Mouse (Mus musculus) limb, embryonic 15.5 days (tissue): ENCODE data around the gene Fbxl2. TPM values are rescaled to one million over a fixed set of nuclear protein-coding genes. Genes with fewer than 3 reads are reported as not detected.
A peak's percentile ranks its signal among the peaks of the same experiment; 100 is the strongest.

Experiments
- ATAC-seq: fragments of 200-750 bp; cut with Nextera tagmentation; 2 replicates; pipeline ENCODE4 v1.8.0; 2017; ENCODE audit warnings: low read depth, moderate TSS enrichment; ENCODE audit not compliant: insufficient number of reproducible peaks, low FRiP score, low TSS enrichment
- H3K27ac ChIP-seq: fragments of 300-500 bp; sonication (generic); 2 replicates; pipeline ENCODE4 v1.5.1; 2015; ENCODE audit warnings: moderate library complexity, mild to moderate bottlenecking, inconsistent platforms
- H3K27me3 ChIP-seq: fragments of 300-500 bp; sonication (generic); 2 replicates; pipeline ENCODE4 v1.6.1; 2015; ENCODE audit warnings: inconsistent platforms
- H3K36me3 ChIP-seq: fragments of 300-500 bp; sonication (generic); 2 replicates; pipeline ENCODE4 v1.6.1; 2015; ENCODE audit warnings: inconsistent platforms
- H3K4me1 ChIP-seq: fragments of 300-500 bp; sonication (generic); 2 replicates; pipeline ENCODE4 v1.6.1; 2015; ENCODE audit warnings: inconsistent platforms
- H3K4me2 ChIP-seq: fragments of 300-500 bp; sonication (generic); 2 replicates; pipeline ENCODE4 v1.6.1; 2015; ENCODE audit warnings: mild to moderate bottlenecking, inconsistent platforms
- H3K4me3 ChIP-seq: fragments of 300-500 bp; sonication (generic); 2 replicates; pipeline ENCODE4 v1.5.1; 2015; ENCODE audit warnings: mild to moderate bottlenecking, inconsistent platforms
- H3K9ac ChIP-seq: fragments of 300-500 bp; sonication (generic); 2 replicates; pipeline ENCODE4 v1.6.1; 2015; ENCODE audit warnings: inconsistent platforms
- H3K9me3 ChIP-seq: fragments of 300-500 bp; sonication (generic); 2 replicates; pipeline ENCODE4 v1.6.1; 2016; ENCODE audit warnings: inconsistent platforms
- WGBS: fragments of 180-500 bp; shearing (Covaris S2); methylation state at CpG from one replicate; pipeline ENCODE4 v1.1.7; 2015; 5-methylcytosine and 5-hydroxymethylcytosine counted together
- polyA plus RNA-seq: library from polyadenylated mRNA; unstranded; fragments of >200 nt; fragmentation: Nextera tagmentation; extraction: Ambion mirVana; gene quantifications from 2 replicates; pipeline ENCODE4 v1.2.1, GENCODE M21; 2015

The Fbxl2 gene
- polyA plus RNA-seq, 1 experiment from 2014 or later: 4.1 TPM

GRCm38 (mm10) chr9:113982451-113982850, 63.5 kb downstream of the Fbxl2 start:
- Histone ChIP-seq H3K4me3 (no peak overlapping the region), H3K36me3 (peaks cover 24% of the 10 kb centered on the region), H3K27ac (no peak overlapping the region), H3K9me3 (no peaks in the 10 kb centered on the region), H3K9ac (no peak overlapping the region), H3K4me1 (peaks cover 3% of the 10 kb centered on the region; the same call in 1 of the 2 replicates), H3K27me3 (no peaks in the 10 kb centered on the region), H3K4me2 (no peak overlapping the region)
- ATAC-seq: no peak
- 91% methylated on average over 2 of the region's 2 CpGs for WGBS

GRCm38 (mm10) chr9:113981099-113981880, 64.7 kb downstream of the Fbxl2 start:
- Histone ChIP-seq H3K27ac (peak overlapping the region; percentile 4; the same call in 1 of the 2 replicates), H3K27me3 (no peaks in the 10 kb centered on the region), H3K4me2 (no peak overlapping the region), H3K4me1 (peaks cover 3% of the 10 kb centered on the region; the same call in 1 of the 2 replicates), H3K9me3 (no peaks in the 10 kb centered on the region), H3K4me3 (no peak overlapping the region), H3K9ac (no peak overlapping the region), H3K36me3 (peaks cover 36% of the 10 kb centered on the region)
- WGBS: 69% methylated on average over 16 of the region's 16 CpGs
- ATAC-seq: no peak

GRCm38 (mm10) chr9:113979356-113979755, 66.6 kb downstream of the Fbxl2 start:
- WGBS: 58% methylated on average over 13 of the region's 13 CpGs
- Histone ChIP-seq H3K4me1 (peaks cover 3% of the 10 kb centered on the region; the same call in 1 of the 2 replicates), H3K4me2 (no peak overlapping the region), H3K9ac (no peak overlapping the region), H3K27me3 (no peaks in the 10 kb centered on the region), H3K36me3 (peaks cover 55% of the 10 kb centered on the region), H3K9me3 (no peaks in the 10 kb centered on the region), H3K4me3 (no peak overlapping the region), H3K27ac (no peak overlapping the region)
- no peak for ATAC-seq

- no peak for ATAC-seq
- Histone ChIP-seq H3K9me3 (no peaks in the 10 kb centered on the region), H3K27ac (no peak overlapping the region), H3K9ac (no peak overlapping the region), H3K4me2 (no peak overlapping the region), H3K4me1 (peaks cover 3% of the 10 kb centered on the region; the same call in 1 of the 2 replicates), H3K4me3 (no peak overlapping the region), H3K36me3 (peaks cover 62% of the 10 kb centered on the region), H3K27me3 (no peaks in the 10 kb centered on the region)
- WGBS: 79% methylated on average over 7 of the region's 7 CpGs
Measured at GRCm38 (mm10) chr9:113978656-113979055, 67.3 kb downstream of the Fbxl2 start.

- Histone ChIP-seq H3K9ac (no peak overlapping the region), H3K4me3 (no peak overlapping the region), H3K36me3 (peaks cover 70% of the 10 kb centered on the region), H3K9me3 (no peaks in the 10 kb centered on the region), H3K4me1 (peaks cover 3% of the 10 kb centered on the region; the same call in 1 of the 2 replicates), H3K4me2 (no peak overlapping the region), H3K27me3 (no peaks in the 10 kb centered on the region), H3K27ac (no peak overlapping the region)
- 83% methylated on average over 11 of the region's 11 CpGs for WGBS
- ATAC-seq: no peak
Measured at GRCm38 (mm10) chr9:113977225-113977840, 68.7 kb downstream of the Fbxl2 start.

GRCm38 (mm10) chr9:113976264-113976663, 69.7 kb downstream of the Fbxl2 start:
- Histone ChIP-seq H3K9me3 (no peaks in the 10 kb centered on the region), H3K4me2 (no peak overlapping the region), H3K36me3 (peaks cover 74% of the 10 kb centered on the region), H3K4me3 (no peak overlapping the region), H3K9ac (no peak overlapping the region), H3K27me3 (no peaks in the 10 kb centered on the region), H3K27ac (no peak overlapping the region), H3K4me1 (peaks cover 3% of the 10 kb centered on the region; the same call in 1 of the 2 replicates)
- no peak for ATAC-seq
- 91% methylated on average over 10 of the region's 10 CpGs for WGBS

GRCm38 (mm10) chr9:113975442-113975841, 70.5 kb downstream of the Fbxl2 start:
- Histone ChIP-seq H3K36me3 (peaks cover 82% of the 10 kb centered on the region), H3K4me3 (no peak overlapping the region), H3K27ac (no peak overlapping the region), H3K27me3 (no peaks in the 10 kb centered on the region), H3K4me1 (no peaks in the 10 kb centered on the region), H3K4me2 (no peak overlapping the region), H3K9me3 (no peaks in the 10 kb centered on the region), H3K9ac (no peak overlapping the region)
- 79% methylated on average over 7 of the region's 7 CpGs for WGBS
- ATAC-seq: no peak

- peaks cover 85% of the 10 kb centered on the region for H3K36me3 ChIP-seq
- H3K4me1 ChIP-seq: no peaks in the 10 kb centered on the region
- no peak for ATAC-seq
- WGBS: 92% methylated on average over 4 of the region's 4 CpGs
- no peak overlapping the region for H3K4me2 ChIP-seq
- no peak overlapping the region for H3K9ac ChIP-seq
- H3K27me3 ChIP-seq: no peaks in the 10 kb centered on the region
- no peaks in the 10 kb centered on the region for H3K9me3 ChIP-seq
- H3K4me3 ChIP-seq: no peak overlapping the region
- H3K27ac ChIP-seq: no peak overlapping the region
Measured at GRCm38 (mm10) chr9:113974945-113975344, 71.0 kb downstream of the Fbxl2 start.

- Histone ChIP-seq H3K36me3 (peaks cover 86% of the 10 kb centered on the region), H3K4me1 (no peaks in the 10 kb centered on the region), H3K9ac (no peak overlapping the region), H3K27me3 (no peaks in the 10 kb centered on the region), H3K9me3 (no peaks in the 10 kb centered on the region), H3K27ac (no peak overlapping the region), H3K4me2 (no peak overlapping the region), H3K4me3 (no peak overlapping the region)
- ATAC-seq: no peak
- 93% methylated on average over 4 of the region's 4 CpGs for WGBS
Measured at GRCm38 (mm10) chr9:113973857-113974256, 72.1 kb downstream of the Fbxl2 start.

GRCm38 (mm10) chr9:113971615-113972014, 74.4 kb downstream of the Fbxl2 start:
- no peak overlapping the region for H3K4me2 ChIP-seq
- no peak for ATAC-seq
- no peaks in the 10 kb centered on the region for H3K27me3 ChIP-seq
- no peaks in the 10 kb centered on the region for H3K4me1 ChIP-seq
- H3K4me3 ChIP-seq: no peak overlapping the region
- H3K9me3 ChIP-seq: no peaks in the 10 kb centered on the region
- H3K36me3 ChIP-seq: peaks cover 86% of the 10 kb centered on the region
- WGBS: 78% methylated on average over 8 of the region's 8 CpGs
- H3K27ac ChIP-seq: no peak overlapping the region
- H3K9ac ChIP-seq: no peak overlapping the region

GRCm38 (mm10) chr9:113970041-113970440, 76.0 kb downstream of the Fbxl2 start:
- Histone ChIP-seq H3K4me3 (no peak overlapping the region), H3K4me2 (no peak overlapping the region), H3K4me1 (no peaks in the 10 kb centered on the region), H3K9me3 (no peaks in the 10 kb centered on the region), H3K36me3 (peaks cover 83% of the 10 kb centered on the region), H3K27ac (no peak overlapping the region), H3K27me3 (no peaks in the 10 kb centered on the region), H3K9ac (no peak overlapping the region)
- WGBS: 93% methylated on average over 14 of the region's 14 CpGs
- ATAC-seq: no peak

- Histone ChIP-seq H3K4me1 (no peaks in the 10 kb centered on the region), H3K4me2 (no peak overlapping the region), H3K9me3 (no peaks in the 10 kb centered on the region), H3K27me3 (no peaks in the 10 kb centered on the region), H3K9ac (no peak overlapping the region), H3K36me3 (peaks cover 83% of the 10 kb centered on the region), H3K4me3 (no peak overlapping the region), H3K27ac (no peak overlapping the region)
- ATAC-seq: no peak
- WGBS: 90% methylated on average over 8 of the region's 8 CpGs
Measured at GRCm38 (mm10) chr9:113969399-113969798, 76.6 kb downstream of the Fbxl2 start.
